Mouse (Mus musculus) kidney, adult 2 months (tissue): ENCODE data around the gene Plac9a. TPM values are rescaled to one million over a fixed set of nuclear protein-coding genes. Genes with fewer than 3 reads are reported as not detected.
"Not testable (repeated sequence)": the region's sequence is repeated elsewhere in the genome, so short reads cannot be mapped to it uniquely, and the experiment has no call there.

Source experiments
- DNase-seq: peaks from one replicate; pipeline ENCODE4 v3.0.0; 2021
- H3K27ac ChIP-seq: fragments of 200-500 bp; 2 replicates; pipeline ENCODE4 v1.5.1; 2012; ENCODE audit warnings: low read depth, low read length, control low read depth, inconsistent platforms; ENCODE audit not compliant: insufficient read depth
- H3K27me3 ChIP-seq: fragments of 200-500 bp; replicated peaks from 2 replicates; pipeline ENCODE4 v1.6.1; 2012; ENCODE audit warnings: mild to moderate bottlenecking, moderate library complexity, low read length, inconsistent platforms; ENCODE audit not compliant: control insufficient read depth, insufficient read depth
- H3K36me3 ChIP-seq: fragments of 200-500 bp; 2 replicates; pipeline ENCODE4 v1.6.1; 2012; ENCODE audit warnings: mild to moderate bottlenecking, moderate library complexity, low read length, inconsistent platforms; ENCODE audit not compliant: control insufficient read depth, insufficient read depth
- H3K4me1 ChIP-seq: fragments of 200-500 bp; 2 replicates; pipeline ENCODE4 v1.6.1; 2011; ENCODE audit warnings: low read length; ENCODE audit not compliant: control insufficient read depth, insufficient read depth
- H3K4me3 ChIP-seq: fragments of 200-500 bp; 2 replicates; pipeline ENCODE4 v1.5.1; 2011; ENCODE audit warnings: mild to moderate bottlenecking, low read depth, low read length, control low read depth; ENCODE audit not compliant: insufficient read depth
- WGBS: fragments of 180-500 bp; shearing (Covaris S2); methylation state at CpG from one replicate; pipeline ENCODE4 v1.1.7; 2018; 5-methylcytosine and 5-hydroxymethylcytosine counted together
- polyA plus RNA-seq: library from polyadenylated mRNA; depleted of rRNA; stranded (reverse); fragments of >200 nt; gene quantifications from 2 replicates; pipeline ENCODE4 v1.2.3, GENCODE M21; 2012; rRNA removed

Plac9a gene
- polyA plus RNA-seq, result 3.2 and 4.6 TPM in 2 replicates

DNA sequence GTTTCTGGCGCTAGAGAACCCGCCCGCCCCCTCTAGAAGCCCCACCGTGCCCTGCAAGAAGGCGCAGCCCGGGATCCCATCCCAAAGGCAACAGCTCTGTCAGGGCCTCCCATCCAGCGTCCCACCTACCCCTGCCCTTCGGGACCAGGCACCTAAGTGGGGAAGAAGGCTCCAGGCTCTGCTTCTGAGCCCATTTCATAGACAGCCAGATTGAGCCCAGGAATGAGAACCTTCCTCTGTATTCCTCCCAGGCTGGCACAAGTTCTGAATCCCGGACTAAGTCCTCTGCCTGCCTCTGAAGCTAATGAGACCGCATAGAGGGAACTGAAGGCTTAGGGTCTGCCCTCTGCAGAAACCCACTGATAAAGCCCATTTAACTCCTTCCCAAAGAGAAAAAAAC is at the start of gene Plac9a:
TSS of gene Plac9a (minus strand) at position 101 of the 400 bp plus-strand sequence.
- not testable (repeated sequence) for H3K4me3 ChIP-seq, H3K27me3 ChIP-seq, H3K4me1 ChIP-seq, H3K27ac ChIP-seq, DNase-seq, H3K36me3 ChIP-seq
- WGBS, result no CpG with 5 or more reads among the region's 10 CpGs

DNA sequence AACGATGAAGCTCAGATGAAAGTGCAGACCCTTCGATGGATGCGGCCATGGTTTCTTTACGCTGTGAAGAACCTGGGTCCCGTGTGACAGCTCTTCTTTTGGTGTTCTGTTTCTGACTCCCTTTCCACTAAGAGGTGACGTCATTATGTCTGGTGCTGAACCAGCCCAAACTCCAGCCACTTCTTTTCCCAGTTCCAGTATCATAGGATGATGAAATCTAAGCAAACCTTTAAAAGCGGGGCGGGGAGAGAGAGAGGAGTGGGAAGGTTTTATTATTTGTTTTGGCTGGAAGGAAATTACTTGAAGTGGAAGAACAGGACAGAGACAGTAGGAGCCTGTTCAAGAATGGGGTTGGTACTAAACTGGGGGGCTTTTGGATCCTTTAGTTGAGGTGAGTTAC is 35.1 kb upstream of the Plac9a start, which contains the start of gene Cphx1:
TSS of gene Cphx1 (plus strand) at position 301 of the 400 bp plus-strand sequence.
- no CpG with 5 or more reads among the region's 8 CpGs for WGBS

DNA sequence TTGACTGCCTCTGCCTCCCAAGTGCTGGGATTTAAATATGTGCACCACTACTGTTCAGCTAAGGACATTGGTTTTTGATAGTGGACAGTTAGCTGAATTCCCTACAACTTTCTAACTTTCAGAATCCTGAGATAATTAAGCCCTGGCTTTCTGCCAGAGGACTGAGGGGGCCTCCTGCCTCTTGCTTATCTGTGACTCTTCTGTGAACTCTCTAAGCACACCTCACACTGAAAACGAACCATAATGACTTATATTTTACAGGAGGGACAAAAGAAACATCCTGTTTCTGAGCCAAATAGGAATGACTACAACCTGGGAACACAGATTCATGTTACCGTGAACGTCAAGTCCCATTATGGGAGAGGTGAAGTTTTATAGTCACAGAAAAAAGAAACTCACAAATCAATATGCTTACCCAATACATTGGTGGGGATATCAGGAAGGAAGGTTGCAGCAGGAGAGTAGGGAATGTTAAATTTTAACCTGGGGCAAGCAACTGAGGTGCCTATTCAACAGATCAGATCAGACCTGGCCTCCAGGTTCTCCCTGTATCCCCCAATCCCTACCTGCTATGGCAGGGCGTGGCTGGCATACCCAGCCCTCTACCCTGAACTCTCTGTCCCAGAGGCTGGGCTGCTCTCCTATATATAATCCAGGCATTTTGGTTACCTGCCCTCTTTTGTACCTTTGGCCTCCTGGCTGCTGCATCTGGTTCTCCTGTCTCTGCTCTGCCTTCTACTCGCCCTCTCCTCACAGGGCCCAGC is 34.1 kb upstream of the Plac9a start:
- not testable (repeated sequence) for H3K4me1 ChIP-seq, H3K27ac ChIP-seq, H3K4me3 ChIP-seq, H3K27me3 ChIP-seq, DNase-seq, H3K36me3 ChIP-seq
- no CpG with 5 or more reads among the region's 5 CpGs for WGBS

More for the DNA sequence above, 35.1 kb upstream of the Plac9a start, which contains the start of gene Cphx1:
- not testable (repeated sequence) for H3K27me3 ChIP-seq, H3K27ac ChIP-seq, H3K36me3 ChIP-seq, H3K4me3 ChIP-seq, DNase-seq, H3K4me1 ChIP-seq

DNA sequence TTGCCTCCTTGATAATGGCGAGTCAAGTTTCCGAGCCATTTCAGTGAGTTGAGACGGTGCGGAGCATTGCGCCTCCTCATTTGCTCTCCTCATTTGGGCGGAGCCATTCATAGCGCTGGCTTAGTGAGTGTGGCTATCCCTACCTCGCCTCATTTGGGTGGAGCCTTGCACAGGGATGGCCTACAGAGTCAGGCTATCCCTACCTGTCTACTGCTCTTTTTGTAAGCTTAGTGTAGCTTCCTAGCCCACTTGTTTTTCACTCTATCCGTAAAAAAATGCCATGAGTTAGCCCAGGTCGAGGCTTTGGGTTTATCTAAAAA is 24.6 kb upstream of the Plac9a start, which contains the start of gene Tmem254a:
TSS of gene Tmem254a (minus strand) at position 111 of the 320 bp plus-strand sequence.
- no CpG with 5 or more reads among the region's 10 CpGs for WGBS
- H3K27me3 ChIP-seq, DNase-seq, H3K36me3 ChIP-seq, H3K27ac ChIP-seq, H3K4me3 ChIP-seq, H3K4me1 ChIP-seq: not testable (repeated sequence)

DNA sequence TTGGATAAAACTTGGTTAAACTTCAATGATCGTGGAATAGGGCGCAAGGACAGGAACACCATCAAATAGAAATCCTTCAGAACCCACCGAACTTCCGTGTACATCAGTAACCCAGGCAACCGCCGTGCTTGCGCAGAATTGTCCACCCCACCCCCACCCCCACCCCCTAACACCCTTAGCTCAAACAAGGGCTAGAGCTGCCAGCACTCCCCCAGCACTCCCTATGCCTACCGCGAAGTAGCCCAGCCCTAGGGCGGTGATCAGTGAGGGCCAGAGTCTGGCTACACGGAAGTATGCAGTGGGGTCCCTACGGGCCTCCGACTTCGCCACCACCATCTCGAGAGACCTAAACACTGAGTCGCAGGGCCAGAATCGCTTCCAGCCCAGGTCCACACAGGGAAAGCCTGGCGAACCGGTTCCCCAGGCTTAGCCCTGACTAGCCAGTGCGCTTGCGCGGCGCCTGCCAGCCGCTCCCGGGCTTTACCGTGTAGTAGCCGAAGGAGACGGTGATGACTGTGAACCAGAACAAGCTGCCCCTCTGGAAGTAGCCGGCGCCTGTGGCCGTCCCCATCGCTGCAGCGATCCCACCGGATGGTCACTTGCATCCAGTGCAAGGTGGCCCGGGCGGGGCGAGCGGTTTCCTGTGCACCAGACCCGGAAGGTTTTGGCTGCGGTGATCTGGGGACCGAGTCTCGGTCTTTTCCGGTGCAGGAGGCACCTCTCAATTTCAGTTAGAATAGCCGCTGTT is 24.1 kb upstream of the Plac9a start:
- not testable (repeated sequence) for H3K4me3 ChIP-seq, DNase-seq, H3K27me3 ChIP-seq, H3K4me1 ChIP-seq, H3K27ac ChIP-seq, H3K36me3 ChIP-seq
- no CpG with 5 or more reads among the region's 44 CpGs for WGBS

DNA sequence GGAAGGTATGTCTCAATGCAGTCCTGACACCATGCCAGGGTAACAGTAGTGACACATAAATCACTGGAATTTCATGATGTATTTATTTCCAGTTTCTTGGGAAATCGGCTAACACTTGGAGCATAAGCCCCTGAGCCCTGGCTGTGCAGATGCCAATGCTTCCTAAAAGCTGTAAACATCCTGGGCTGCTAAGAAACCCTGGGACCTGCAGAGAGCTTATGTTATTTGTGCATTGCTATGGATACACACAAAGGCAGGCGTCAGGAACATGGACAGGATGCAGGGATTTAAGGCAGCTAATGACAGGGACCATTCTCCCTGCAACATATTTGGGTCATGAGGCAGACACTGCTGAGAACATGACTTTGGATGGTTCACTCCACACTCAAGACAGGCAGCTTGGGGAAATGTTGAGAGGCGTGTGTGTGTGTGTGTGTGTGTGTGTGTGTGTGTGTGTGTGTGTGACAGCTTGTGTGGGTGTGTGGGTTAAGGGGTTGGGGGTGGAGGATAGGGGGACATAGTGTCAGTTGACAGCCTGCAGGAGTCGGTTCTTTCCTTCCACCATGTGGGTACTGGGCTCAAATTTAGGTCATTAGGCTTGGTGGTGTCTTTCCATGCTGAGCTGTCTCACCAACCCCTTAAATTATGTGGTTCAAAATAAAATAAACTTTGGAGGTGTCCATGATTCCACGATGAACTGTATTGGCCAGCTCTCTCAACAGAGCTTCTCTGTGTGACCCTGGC is 15.7 kb upstream of the Plac9a start:
- H3K4me3 ChIP-seq, H3K36me3 ChIP-seq, H3K27ac ChIP-seq, H3K4me1 ChIP-seq, DNase-seq, H3K27me3 ChIP-seq: not testable (repeated sequence)
- WGBS, result no CpG with 5 or more reads among the region's 5 CpGs

DNA sequence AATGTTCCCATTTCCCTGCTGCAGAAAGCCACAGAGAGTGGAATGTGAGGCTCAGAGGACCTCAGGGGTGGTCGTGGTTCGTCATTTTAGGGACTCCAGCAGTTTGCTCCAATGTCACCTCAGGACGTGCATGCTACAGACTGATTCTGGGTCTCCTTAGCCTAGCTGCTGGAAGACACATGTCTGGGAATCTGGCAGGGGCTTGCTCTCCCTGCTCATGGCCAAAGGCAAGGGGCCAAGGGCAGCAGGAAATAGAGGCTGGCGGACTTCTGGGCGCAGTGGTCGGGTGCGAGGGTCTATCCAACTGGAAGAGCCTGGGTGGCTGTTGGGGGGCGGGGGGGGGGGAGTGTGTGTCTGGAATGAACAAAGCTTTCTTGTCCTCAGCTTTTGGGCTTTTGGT is 6.1 kb upstream of the Plac9a start:
- no CpG with 5 or more reads among the region's 8 CpGs for WGBS

DNA sequence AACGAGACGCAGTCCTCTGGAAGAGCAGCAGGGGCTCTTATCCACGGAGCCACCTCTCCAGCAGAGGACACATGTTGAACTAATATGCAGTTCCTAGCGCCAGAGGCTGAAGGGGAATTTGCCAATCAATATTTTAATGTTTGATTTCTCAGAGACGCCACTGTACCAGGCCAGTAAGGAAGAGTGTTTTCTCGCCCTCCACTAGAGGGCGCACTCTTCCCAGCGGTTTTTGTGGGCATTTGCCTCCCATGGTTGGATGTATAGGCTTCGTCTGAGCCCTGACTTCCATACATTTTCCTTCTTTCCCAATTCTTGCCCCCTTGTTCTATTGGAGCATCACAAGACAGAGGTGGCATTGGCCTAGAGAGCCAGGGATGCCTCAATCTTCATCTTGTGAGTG is 4.4 kb upstream of the Plac9a start:
- H3K27me3 ChIP-seq, H3K36me3 ChIP-seq, H3K4me3 ChIP-seq, DNase-seq, H3K4me1 ChIP-seq, H3K27ac ChIP-seq: not testable (repeated sequence)
- no CpG with 5 or more reads among the region's 9 CpGs for WGBS

More for the DNA sequence above, 6.1 kb upstream of the Plac9a start:
- H3K27ac ChIP-seq, DNase-seq, H3K36me3 ChIP-seq, H3K4me1 ChIP-seq, H3K4me3 ChIP-seq, H3K27me3 ChIP-seq: not testable (repeated sequence)

DNA sequence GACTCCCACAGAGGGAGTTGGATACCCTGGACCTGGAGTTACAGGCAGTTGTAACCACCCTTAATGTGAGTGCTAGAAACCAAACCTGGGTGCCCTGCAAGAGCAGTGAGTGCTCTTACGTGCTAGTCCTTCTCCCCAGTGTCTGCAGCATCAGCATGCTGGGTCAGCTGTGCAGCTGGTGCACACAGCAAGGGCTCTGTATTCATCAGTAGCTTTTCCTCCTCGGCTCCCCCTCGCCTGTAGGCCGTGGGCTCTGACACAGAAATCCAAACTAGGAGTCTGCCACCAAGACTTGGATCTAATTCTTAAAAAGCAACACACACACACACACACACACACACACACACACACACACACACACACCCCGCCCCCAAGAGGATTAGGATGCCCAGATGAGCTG is 2.3 kb upstream of the Plac9a start:
- not testable (repeated sequence) for DNase-seq, H3K4me1 ChIP-seq, H3K36me3 ChIP-seq, H3K4me3 ChIP-seq, H3K27me3 ChIP-seq, H3K27ac ChIP-seq
- 70% methylated on average over 1 of the region's 5 CpGs for WGBS

DNA sequence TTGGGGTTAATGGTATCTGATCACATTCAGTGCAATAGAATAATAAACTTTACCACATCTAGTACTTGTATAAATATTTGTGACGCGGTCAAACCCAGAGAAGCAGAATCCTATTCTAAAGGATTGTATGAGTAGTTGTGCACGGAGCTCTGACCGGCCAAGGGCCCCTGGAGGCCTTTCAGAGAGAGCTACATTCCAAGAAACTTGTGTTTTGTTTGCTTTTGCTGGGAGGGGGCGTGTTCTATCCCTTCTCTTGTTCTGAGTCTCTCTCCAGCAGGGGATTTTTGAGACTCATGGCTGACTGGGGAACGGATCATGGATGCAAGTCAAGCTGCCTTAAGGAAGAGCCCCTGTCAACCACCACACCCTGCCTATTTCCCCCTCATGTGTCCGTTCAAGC is 7.2 kb downstream of the Plac9a start:
- H3K36me3 ChIP-seq, H3K27me3 ChIP-seq, H3K4me3 ChIP-seq, H3K27ac ChIP-seq, DNase-seq, H3K4me1 ChIP-seq: not testable (repeated sequence)
- WGBS, result no CpG with 5 or more reads among the region's 7 CpGs

DNA sequence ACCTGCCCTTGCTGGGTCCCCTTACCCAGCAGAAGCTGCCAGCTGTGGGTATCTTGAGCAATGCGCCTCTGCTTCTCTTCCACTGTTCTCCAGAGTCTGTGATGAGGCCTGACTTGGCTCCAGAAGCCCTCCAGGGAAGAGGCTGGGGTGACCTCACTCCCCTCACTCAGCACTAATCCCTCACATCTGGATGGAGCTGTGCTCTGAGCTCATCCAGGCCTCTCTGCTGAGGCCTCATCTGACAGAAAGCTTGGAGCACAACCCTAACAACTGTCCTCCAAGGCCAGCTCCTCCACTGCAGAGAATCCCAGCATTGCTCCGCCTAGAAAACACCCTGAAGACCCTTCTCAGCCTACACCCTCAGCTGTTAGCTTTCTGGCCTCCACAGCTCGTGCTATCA is 8.3 kb downstream of the Plac9a start:
- no CpG with 5 or more reads among the region's 3 CpGs for WGBS
- not testable (repeated sequence) for H3K27me3 ChIP-seq

More for the DNA sequence above, 8.3 kb downstream of the Plac9a start:
- not testable (repeated sequence) for H3K36me3 ChIP-seq, H3K27ac ChIP-seq, H3K4me1 ChIP-seq, H3K4me3 ChIP-seq, DNase-seq
